Mouse (Mus musculus) limb, embryonic 14.5 days (tissue): ENCODE measurements around the gene Mxd1. TPM values are rescaled to one million over a fixed set of nuclear protein-coding genes. Genes with fewer than 3 reads are reported as not detected.

ENCODE experiments used
- ATAC-seq: fragments of 200-750 bp; cut with Nextera tagmentation; 2 replicates; pipeline ENCODE4 v1.8.0; 2017; ENCODE audit warnings: low read depth, moderate number of reproducible peaks, moderate TSS enrichment; ENCODE audit not compliant: low FRiP score
- DNase-seq: peaks from one replicate; pipeline ENCODE4 v3.0.0-alpha.2; 2015; ENCODE audit warnings: low spot score
- H3K27ac ChIP-seq: fragments of 300-500 bp; sonication (generic); replicated peaks from 2 replicates; pipeline ENCODE4 v1.5.1; 2014; ENCODE audit warnings: low read depth, mild to moderate bottlenecking, low read length, moderate library complexity, mixed read lengths
- H3K27me3 ChIP-seq: fragments of 300-500 bp; sonication (generic); 2 replicates; pipeline ENCODE4 v1.6.1; 2014; ENCODE audit warnings: low read length, mixed read lengths; ENCODE audit not compliant: control insufficient read depth, insufficient read depth
- H3K36me3 ChIP-seq: fragments of 300-500 bp; sonication (generic); 2 replicates; pipeline ENCODE4 v1.6.1; 2014; ENCODE audit warnings: mild to moderate bottlenecking, low read length, moderate library complexity, mixed read lengths; ENCODE audit not compliant: control insufficient read depth, insufficient read depth
- H3K4me1 ChIP-seq: fragments of 300-500 bp; sonication (generic); 2 replicates; pipeline ENCODE4 v1.6.1; 2014; ENCODE audit warnings: antibody characterized with exemption, low read length, mixed read lengths; ENCODE audit not compliant: control insufficient read depth, insufficient read depth
- H3K4me2 ChIP-seq: fragments of 300-500 bp; sonication (generic); replicated peaks from 2 replicates; pipeline ENCODE4 v1.6.1; 2014; ENCODE audit warnings: low read depth, mild to moderate bottlenecking, low read length, moderate library complexity; ENCODE audit not compliant: severe bottlenecking
- H3K4me3 ChIP-seq: fragments of 300-500 bp; sonication (generic); replicated peaks from 2 replicates; pipeline ENCODE4 v1.5.1; 2014; ENCODE audit warnings: low read length
- H3K9ac ChIP-seq: fragments of 300-500 bp; sonication (generic); 2 replicates; pipeline ENCODE4 v1.6.1; 2014; ENCODE audit warnings: mild to moderate bottlenecking, low read depth, low read length, moderate library complexity; ENCODE audit not compliant: severe bottlenecking
- H3K9me3 ChIP-seq: fragments of 300-500 bp; sonication (generic); 2 replicates; pipeline ENCODE4 v1.6.1; 2016; ENCODE audit warnings: low read length; ENCODE audit not compliant: control insufficient read depth
- POLR2A ChIP-seq: fragments of 200-500 bp; IDR thresholded peaks from 2 replicates; pipeline ENCODE4 v1.8.0; 2012; ENCODE audit warnings: inconsistent platforms, mild to moderate bottlenecking, moderate library complexity, borderline replicate concordance; ENCODE audit not compliant: insufficient read depth, insufficient read length; ENCODE audit errors: extremely low read depth
- WGBS: fragments of 180-500 bp; shearing (Covaris S2); extraction: QIAGEN DNeasy Blood & Tissue Kit; methylation state at CpG from one replicate; pipeline ENCODE4 v1.1.7; 2014; 5-methylcytosine and 5-hydroxymethylcytosine counted together
- polyA plus RNA-seq, 2 experiments: library from polyadenylated mRNA; depleted of rRNA in 1 of 2; stranded (reverse) in 1 of 2; unstranded in 1 of 2; fragments of >200 nt; fragmentation: Nextera tagmentation in 1 of 2; extraction: Ambion mirVana in 1 of 2; gene quantifications; 2 replicates each; pipeline versions ENCODE4 v1.2.1 to v1.2.3; 2012 to 2014

The Mxd1 gene
- polyA plus RNA-seq, 2 experiments: 10.7 to 11.7 TPM

DNA sequence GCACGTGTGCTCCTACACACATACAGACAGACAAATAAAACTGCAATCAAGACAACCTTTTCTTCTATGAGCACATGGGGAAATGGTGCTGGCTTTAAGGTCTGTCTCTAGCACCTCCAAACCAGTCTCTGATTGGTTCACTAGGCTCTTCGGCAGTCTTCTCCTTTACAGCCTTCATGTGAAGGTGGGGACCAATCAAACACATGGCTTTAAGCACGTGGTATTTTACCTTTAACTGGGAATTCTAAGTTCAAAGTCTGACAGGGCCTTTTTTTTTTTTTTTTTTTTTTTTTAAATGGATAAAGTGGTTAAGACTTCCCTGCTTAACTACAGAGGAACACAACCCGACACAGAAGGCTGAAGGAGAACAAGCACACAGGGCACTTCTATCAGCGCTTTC lies 3.9 kb downstream of the Mxd1 start:
- no peak for TF ChIP-seq POLR2A
- Histone ChIP-seq H3K36me3 (peaks cover 32% of the 10 kb centered on the region), H3K4me2 (no peak overlapping the region), H3K4me1 (peaks cover 12% of the 10 kb centered on the region), H3K27me3 (no peaks in the 10 kb centered on the region), H3K4me3 (no peak overlapping the region), H3K27ac (no peak overlapping the region), H3K9me3 (no peaks in the 10 kb centered on the region), H3K9ac (no peak overlapping the region)
- no peak for DNase-seq
- WGBS: 60% methylated on average over 5 of the region's 5 CpGs
- ATAC-seq: no peak

DNA sequence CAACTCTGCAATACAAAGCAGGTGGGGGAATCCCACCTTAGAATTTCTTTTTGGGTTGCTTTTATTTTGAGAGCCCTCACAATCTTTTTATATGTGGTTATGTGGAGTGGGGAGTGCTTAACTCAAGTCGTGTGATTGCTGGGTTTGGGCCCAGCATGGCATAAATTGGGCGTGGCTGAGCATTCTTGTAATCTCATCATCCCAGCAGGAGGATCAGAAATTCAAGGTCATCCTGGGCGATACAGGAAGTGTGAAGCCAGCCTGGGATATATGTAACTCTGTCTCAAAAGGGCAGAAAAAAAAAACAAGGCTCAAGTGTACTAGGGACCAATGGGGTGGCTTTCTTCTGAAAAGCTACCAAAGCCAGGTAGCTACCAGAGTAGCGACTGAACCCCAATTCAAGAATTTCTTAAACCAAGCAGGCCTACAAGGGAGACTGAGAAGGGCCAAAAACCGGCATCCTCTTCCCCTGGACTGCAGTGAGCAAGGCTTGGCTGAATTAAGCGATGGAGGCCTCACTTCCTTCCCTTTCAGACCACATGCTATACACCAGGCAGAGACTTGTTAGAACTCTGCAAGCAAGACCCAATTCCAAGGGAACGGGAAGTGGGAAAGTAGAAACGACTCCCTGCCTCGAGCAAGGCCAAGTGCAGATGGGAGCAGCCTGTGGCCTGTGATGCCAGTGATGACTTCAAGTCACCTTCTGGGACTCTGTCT lies 8.6 kb downstream of the Mxd1 start:
- no peak for ATAC-seq
- Histone ChIP-seq H3K4me2 (no peak overlapping the region), H3K27ac (no peak overlapping the region), H3K4me1 (no peaks in the 10 kb centered on the region), H3K27me3 (no peaks in the 10 kb centered on the region), H3K4me3 (no peak overlapping the region), H3K36me3 (peaks cover 49% of the 10 kb centered on the region), H3K9me3 (no peaks in the 10 kb centered on the region), H3K9ac (no peak overlapping the region)
- no peak for TF ChIP-seq POLR2A
- no peak for DNase-seq
- WGBS: 75% methylated on average over 9 of the region's 9 CpGs

DNA sequence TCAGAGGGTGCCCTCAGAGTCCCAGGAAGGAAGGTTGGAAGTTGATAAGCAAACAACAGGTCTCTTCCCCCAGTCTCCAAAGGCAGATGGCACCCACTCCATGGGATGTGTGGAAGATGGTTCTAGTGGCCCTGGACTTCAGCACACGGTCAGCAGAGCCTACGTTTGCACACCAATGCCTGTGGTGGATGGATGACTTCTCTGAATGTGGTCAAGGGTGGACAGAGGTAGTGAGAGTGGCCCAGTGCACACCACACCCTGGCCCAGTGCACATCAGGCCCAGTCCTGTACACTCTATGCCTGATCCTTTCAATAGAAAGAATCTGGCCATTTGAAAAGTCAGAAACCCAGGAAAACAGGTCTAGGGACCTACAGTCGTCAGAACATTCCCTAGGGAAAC lies 10.5 kb downstream of the Mxd1 start:
- no peaks in the 10 kb centered on the region for H3K9me3 ChIP-seq
- DNase-seq (no peak), ATAC-seq (no peak)
- WGBS: 87% methylated on average over 3 of the region's 3 CpGs
- no peaks in the 10 kb centered on the region for H3K27me3 ChIP-seq
- no peak overlapping the region for H3K4me2 ChIP-seq
- TF ChIP-seq POLR2A: no peak
- no peak overlapping the region for H3K4me3 ChIP-seq
- no peak overlapping the region for H3K9ac ChIP-seq
- H3K36me3 ChIP-seq: peaks cover 49% of the 10 kb centered on the region
- no peaks in the 10 kb centered on the region for H3K4me1 ChIP-seq
- H3K27ac ChIP-seq: no peak overlapping the region

DNA sequence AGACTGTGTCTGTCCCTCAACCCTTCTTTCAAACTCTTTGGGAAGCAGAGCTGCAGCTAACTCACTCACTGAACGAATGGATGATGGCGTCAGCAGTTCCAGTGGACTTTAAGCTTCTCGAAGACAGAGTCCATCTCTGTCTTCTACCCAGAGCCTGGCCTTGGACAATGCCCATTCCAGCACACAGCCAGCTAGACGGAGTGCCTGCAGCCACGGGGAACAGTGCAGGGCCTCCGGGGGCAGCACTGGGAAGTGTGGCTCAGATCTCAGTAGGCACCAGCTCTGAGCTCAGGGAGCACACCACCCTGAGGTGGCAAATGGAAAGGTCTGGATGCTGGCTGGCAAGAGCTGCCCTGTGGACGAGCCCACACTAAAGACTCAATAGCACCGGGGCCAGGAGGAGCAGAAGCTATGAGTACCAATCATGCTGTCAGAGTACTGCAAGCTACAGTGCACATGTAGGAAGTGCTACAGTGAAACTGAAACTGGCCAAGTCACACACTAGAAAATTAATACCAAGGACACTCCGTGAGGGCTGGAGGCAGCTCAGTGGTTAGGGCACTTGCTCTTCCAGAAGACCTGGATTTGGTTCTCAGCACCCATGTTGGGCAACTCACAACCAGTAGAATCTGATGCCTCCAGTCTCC lies 14.6 kb downstream of the Mxd1 start:
- H3K4me1 ChIP-seq: no peaks in the 10 kb centered on the region
- no peak overlapping the region for H3K4me3 ChIP-seq
- H3K36me3 ChIP-seq: peaks cover 44% of the 10 kb centered on the region
- DNase-seq (no peak), ATAC-seq (no peak)
- H3K27me3 ChIP-seq: no peaks in the 10 kb centered on the region
- H3K9ac ChIP-seq: no peak overlapping the region
- no peaks in the 10 kb centered on the region for H3K9me3 ChIP-seq
- H3K4me2 ChIP-seq: no peak overlapping the region
- no peak overlapping the region for H3K27ac ChIP-seq
- TF ChIP-seq POLR2A: no peak
- 83% methylated on average over 9 of the region's 9 CpGs for WGBS

DNA sequence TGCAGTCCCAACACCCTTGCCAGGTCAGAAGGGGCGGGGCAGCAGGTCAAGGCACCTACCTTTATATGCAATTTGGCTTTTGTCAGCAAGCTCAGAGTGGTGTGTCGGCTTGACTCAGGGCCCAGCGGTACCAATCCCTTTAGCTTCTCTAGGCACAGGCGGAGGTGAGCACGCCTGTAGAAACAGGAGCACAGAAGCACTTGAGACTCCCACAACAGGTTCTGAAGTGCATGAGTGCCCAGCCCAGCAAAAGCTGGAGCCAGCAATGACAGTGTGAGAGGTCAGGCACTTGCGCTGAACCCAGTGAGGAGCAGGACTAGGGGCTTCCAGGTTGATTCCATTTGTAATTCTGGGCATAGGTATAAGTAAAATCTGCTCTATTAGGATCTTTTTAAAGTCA lies 15.9 kb downstream of the Mxd1 start:
- H3K4me1 ChIP-seq: no peaks in the 10 kb centered on the region
- H3K36me3 ChIP-seq: peaks cover 52% of the 10 kb centered on the region
- ATAC-seq: no peak
- no peak overlapping the region for H3K4me2 ChIP-seq
- H3K9ac ChIP-seq: no peak overlapping the region
- H3K9me3 ChIP-seq: no peaks in the 10 kb centered on the region
- 90% methylated on average over 6 of the region's 6 CpGs for WGBS
- no peak for DNase-seq
- H3K27me3 ChIP-seq: no peaks in the 10 kb centered on the region
- TF ChIP-seq POLR2A: no peak
- H3K27ac ChIP-seq: no peak overlapping the region
- no peak overlapping the region for H3K4me3 ChIP-seq
